Mouse (Mus musculus): ENCODE measurements around the gene Zbtb8os.

Zbtb8os gene

GRCm38 (mm10) chr4:129376961-129377545 is 41.6 kb downstream of the Zbtb8os start:
- DNase-seq (ENCODE audit: low read depth, low spot score), result no peak

GRCm38 (mm10) chr4:129377601-129378390 is 42.3 kb downstream of the Zbtb8os start, which contains the start of gene Zbtb8a:
TSS of gene Zbtb8a (minus strand) at chr4:129378116.
- no peak for DNase-seq (ENCODE audit: low read depth, low spot score)

- DNase-seq (ENCODE audit: low read depth, low spot score), result no peak
These were observed 44.3 kb downstream of the Zbtb8os start for GRCm38 (mm10) chr4:129379805-129380204.

GRCm38 (mm10) chr4:129381148-129381547 is 45.7 kb downstream of the Zbtb8os start:
- no peak for DNase-seq (ENCODE audit: low read depth, low spot score)

- DNase-seq (ENCODE audit: low read depth, low spot score), result peak; percentile 89
These were observed 46.5 kb downstream of the Zbtb8os start for GRCm38 (mm10) chr4:129382029-129382428.

- DNase-seq (ENCODE audit: low read depth, low spot score), result no peak
These were observed 47.0 kb downstream of the Zbtb8os start for GRCm38 (mm10) chr4:129382488-129382887.

GRCm38 (mm10) chr4:129383586-129383985 is 48.1 kb downstream of the Zbtb8os start:
- DNase-seq (ENCODE audit: low read depth, low spot score), result no peak

- DNase-seq (ENCODE audit: low read depth, low spot score), result no peak
These were observed 48.9 kb downstream of the Zbtb8os start for GRCm38 (mm10) chr4:129384440-129384839.

- DNase-seq (ENCODE audit: low read depth, low spot score), result no peak
These were observed 50.2 kb downstream of the Zbtb8os start for GRCm38 (mm10) chr4:129385685-129386084.

- no peak for DNase-seq (ENCODE audit: low read depth, low spot score)
These were observed 50.9 kb downstream of the Zbtb8os start for GRCm38 (mm10) chr4:129386269-129386946.

GRCm38 (mm10) chr4:129386989-129387388 is 51.5 kb downstream of the Zbtb8os start:
- DNase-seq (ENCODE audit: low read depth, low spot score), result no peak

GRCm38 (mm10) chr4:129388404-129388803 is 52.9 kb downstream of the Zbtb8os start:
- no peak for DNase-seq (ENCODE audit: low read depth, low spot score)

GRCm38 (mm10) chr4:129390216-129390743 is 54.8 kb downstream of the Zbtb8os start:
- DNase-seq (ENCODE audit: low read depth, low spot score), result no peak

- no peak for DNase-seq (ENCODE audit: low read depth, low spot score)
These were observed 55.6 kb downstream of the Zbtb8os start for GRCm38 (mm10) chr4:129390936-129391557.

GRCm38 (mm10) chr4:129394089-129394870 is 58.8 kb downstream of the Zbtb8os start:
- DNase-seq (ENCODE audit: low read depth, low spot score), result no peak

GRCm38 (mm10) chr4:129396960-129397359 is 61.5 kb downstream of the Zbtb8os start:
- DNase-seq (ENCODE audit: low read depth, low spot score), result no peak

- no peak for DNase-seq (ENCODE audit: low read depth, low spot score)
These were observed 64.3 kb downstream of the Zbtb8os start for GRCm38 (mm10) chr4:129399813-129400212.

Data from WW6 (cell line).